Mouse (Mus musculus): ENCODE results near the gene Lhfpl2.

- TF ChIP-seq CTCF (IDR thresholded peaks at IDR 0.05; ENCODE audit: low read depth) (no peak), EP300 (optimal IDR thresholded peaks at IDR 0.05) (no peak)
Measured at GRCm38 (mm10) chr13:94097667-94098066, 40.1 kb downstream of the Lhfpl2 start.
